Mouse (Mus musculus): ENCODE results near the gene Ptprcap. TPM values are rescaled to one million over a fixed set of nuclear protein-coding genes. Genes with fewer than 3 reads are reported as not detected.

The Ptprcap gene
- polyA plus RNA-seq, 1 experiment from 2014 or later, result 1.0 TPM

DNA sequence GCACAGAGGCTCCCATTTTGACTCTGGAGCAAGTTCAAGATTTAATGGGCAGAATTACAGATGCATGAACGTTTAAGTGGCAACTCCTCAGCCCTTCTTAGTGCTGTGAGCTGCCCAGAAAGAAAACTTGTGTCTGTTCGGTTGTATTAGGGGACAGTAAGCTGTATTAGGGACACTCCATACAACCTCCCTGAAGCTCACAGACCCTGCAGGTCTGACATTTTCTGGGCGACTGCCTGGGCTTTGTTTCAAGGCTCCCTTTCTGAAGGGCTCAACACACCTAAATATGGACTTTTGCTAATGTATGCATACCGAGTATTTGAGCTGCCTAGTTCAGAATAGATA lies 10.1 kb downstream of the Ptprcap start:
- peak; percentile 28 for ATAC-seq (ENCODE audit: low FRiP score)
- peak overlapping the region; percentile 85 for H3K4me2 ChIP-seq (replicated peaks)
- no peaks in the 10 kb centered on the region for H3K9me3 ChIP-seq (replicated peaks)
- peaks cover 10% of the 10 kb centered on the region for H3K4me1 ChIP-seq
- H3K27ac ChIP-seq, result peak overlapping the region; percentile 79
- no peaks in the 10 kb centered on the region for H3K27me3 ChIP-seq
- peak overlapping the region; percentile 59 for H3K4me3 ChIP-seq
- H3K36me3 ChIP-seq, result peaks cover 29% of the 10 kb centered on the region
- WGBS, result 37% methylated on average over 4 of the region's 4 CpGs
- peak overlapping the region; percentile 61 for H3K9ac ChIP-seq

DNA sequence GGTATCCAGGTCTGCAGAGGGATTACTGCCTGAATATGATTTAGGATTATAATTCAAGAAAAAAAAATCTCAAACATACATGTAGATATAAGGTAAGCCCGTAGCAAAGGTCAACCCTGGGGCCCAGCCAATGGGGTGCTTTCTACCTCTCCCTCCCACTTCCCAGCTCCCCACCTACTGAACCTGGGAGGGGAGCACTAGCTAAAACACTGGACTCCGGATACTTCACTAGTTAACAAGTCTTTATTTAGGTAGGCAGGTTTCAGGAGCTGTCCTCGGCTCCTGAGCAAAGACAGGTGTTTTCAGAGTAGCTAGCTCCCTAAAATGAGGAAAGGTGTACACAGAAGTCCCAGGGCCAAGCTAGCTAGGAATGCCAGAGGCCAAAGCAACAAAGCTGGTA lies 10.7 kb downstream of the Ptprcap start:
- H3K9ac ChIP-seq, result no peak overlapping the region
- no peaks in the 10 kb centered on the region for H3K9me3 ChIP-seq (replicated peaks)
- 87% methylated on average over 3 of the region's 3 CpGs for WGBS
- no peaks in the 10 kb centered on the region for H3K27me3 ChIP-seq
- 0 out of 2 replicates have a peak overlapping the region, but pooled peaks have one; percentile 79 for H3K27ac ChIP-seq
- H3K4me3 ChIP-seq, result no peak overlapping the region
- H3K36me3 ChIP-seq, result peaks cover 23% of the 10 kb centered on the region
- H3K4me2 ChIP-seq (replicated peaks), result no peak overlapping the region; the same call in 1 of the 2 replicates
- ATAC-seq (ENCODE audit: low FRiP score), result no peak
- H3K4me1 ChIP-seq, result peaks cover 10% of the 10 kb centered on the region

GRCm38 (mm10) chr19:4164721-4165120 lies 11.3 kb downstream of the Ptprcap start:
- WGBS, result 64% methylated on average over 2 of the region's 2 CpGs
- H3K9ac ChIP-seq, result no peak overlapping the region
- H3K4me2 ChIP-seq (replicated peaks), result no peak overlapping the region
- H3K9me3 ChIP-seq (replicated peaks), result no peaks in the 10 kb centered on the region
- H3K36me3 ChIP-seq, result peaks cover 17% of the 10 kb centered on the region
- no peak overlapping the region for H3K27ac ChIP-seq
- no peaks in the 10 kb centered on the region for H3K27me3 ChIP-seq
- peaks cover 11% of the 10 kb centered on the region for H3K4me1 ChIP-seq
- no peak overlapping the region for H3K4me3 ChIP-seq
- ATAC-seq (ENCODE audit: low FRiP score), result no peak

GRCm38 (mm10) chr19:4166678-4167476 lies 13.5 kb downstream of the Ptprcap start:
- Histone ChIP-seq H3K4me1 (peaks cover 26% of the 10 kb centered on the region), H3K4me3 (no peak overlapping the region), H3K36me3 (no peaks in the 10 kb centered on the region; the same call in 1 of the 2 replicates), H3K9ac (peak overlapping the region; percentile 29; the same call in 1 of the 2 replicates), H3K27ac (no peak overlapping the region), H3K27me3 (no peaks in the 10 kb centered on the region), H3K9me3 (replicated peaks) (no peaks in the 10 kb centered on the region), H3K4me2 (replicated peaks) (no peak overlapping the region)
- no peak for ATAC-seq (ENCODE audit: low FRiP score)
- 88% methylated on average over 9 of the region's 9 CpGs for WGBS

- no peaks in the 10 kb centered on the region for H3K27me3 ChIP-seq
Observed at GRCm38 (mm10) chr19:4169378-4169784, 16.0 kb downstream of the Ptprcap start.

GRCm38 (mm10) chr19:4169810-4170209 lies 16.4 kb downstream of the Ptprcap start:
- H3K4me1 ChIP-seq, result peaks cover 18% of the 10 kb centered on the region
- ATAC-seq (ENCODE audit: low FRiP score), result peak; percentile 71
- peak overlapping the region; percentile 88 for H3K27ac ChIP-seq
- H3K27me3 ChIP-seq, result no peaks in the 10 kb centered on the region; the same call in 1 of the 2 replicates
- peak overlapping the region; percentile 41 for H3K4me3 ChIP-seq
- 7% methylated on average over 27 of the region's 27 CpGs for WGBS
- H3K9ac ChIP-seq, result peak overlapping the region; percentile 78
- H3K9me3 ChIP-seq (replicated peaks), result no peaks in the 10 kb centered on the region
- no peaks in the 10 kb centered on the region for H3K36me3 ChIP-seq
- H3K4me2 ChIP-seq (replicated peaks), result peak overlapping the region; percentile 76

More at GRCm38 (mm10) chr19:4169378-4169784, 16.0 kb downstream of the Ptprcap start:
- Histone ChIP-seq H3K27ac (peak overlapping the region; percentile 88), H3K4me2 (replicated peaks) (peak overlapping the region; percentile 76), H3K4me1 (peaks cover 16% of the 10 kb centered on the region), H3K9me3 (replicated peaks) (no peaks in the 10 kb centered on the region), H3K36me3 (no peaks in the 10 kb centered on the region), H3K9ac (peak overlapping the region; percentile 78), H3K4me3 (peak overlapping the region; percentile 41)
- ATAC-seq (ENCODE audit: low FRiP score), result peak; percentile 93
- WGBS, result under 1% methylated on average over 42 of the region's 43 CpGs

DNA sequence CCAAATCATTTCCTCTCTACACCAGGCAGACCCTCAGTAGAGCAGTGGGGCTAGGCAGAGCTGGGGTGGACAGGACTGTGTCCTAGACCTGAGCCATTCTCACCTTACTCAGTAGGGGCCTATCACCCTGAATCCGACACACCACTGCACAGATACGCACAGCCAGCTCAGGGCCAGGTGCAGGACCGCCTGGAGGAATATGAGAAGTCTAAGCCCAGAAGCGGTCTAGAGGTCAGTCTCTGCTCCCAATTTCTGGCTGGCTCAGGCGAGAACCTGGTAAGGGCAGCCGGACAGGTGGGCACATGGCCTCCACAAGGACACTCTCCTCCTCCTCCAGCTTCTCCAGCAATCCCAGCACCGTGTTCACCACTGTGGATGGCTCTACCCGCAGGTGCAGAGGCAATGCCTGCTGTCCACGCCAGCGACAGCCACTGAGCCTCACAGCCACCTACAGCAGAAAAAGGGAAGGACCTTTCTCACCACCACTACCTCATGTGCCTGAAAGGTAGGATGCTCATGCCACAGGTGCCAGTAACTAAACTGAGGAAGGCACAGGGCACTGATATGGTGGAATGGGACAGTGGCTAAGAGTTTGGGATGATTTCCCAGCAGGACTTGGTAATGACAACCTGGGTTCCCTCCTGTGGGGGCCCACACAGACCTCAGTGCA lies 17.5 kb downstream of the Ptprcap start:
- Histone ChIP-seq H3K4me1 (peaks cover 29% of the 10 kb centered on the region), H3K4me3 (no peak overlapping the region), H3K27me3 (no peaks in the 10 kb centered on the region; the same call in 1 of the 2 replicates), H3K4me2 (replicated peaks) (no peak overlapping the region), H3K9ac (peak overlapping the region; percentile 35), H3K9me3 (replicated peaks) (no peaks in the 10 kb centered on the region), H3K27ac (no peak overlapping the region), H3K36me3 (no peaks in the 10 kb centered on the region)
- 90% methylated on average over 10 of the region's 10 CpGs for WGBS
- ATAC-seq (ENCODE audit: low FRiP score), result no peak

DNA sequence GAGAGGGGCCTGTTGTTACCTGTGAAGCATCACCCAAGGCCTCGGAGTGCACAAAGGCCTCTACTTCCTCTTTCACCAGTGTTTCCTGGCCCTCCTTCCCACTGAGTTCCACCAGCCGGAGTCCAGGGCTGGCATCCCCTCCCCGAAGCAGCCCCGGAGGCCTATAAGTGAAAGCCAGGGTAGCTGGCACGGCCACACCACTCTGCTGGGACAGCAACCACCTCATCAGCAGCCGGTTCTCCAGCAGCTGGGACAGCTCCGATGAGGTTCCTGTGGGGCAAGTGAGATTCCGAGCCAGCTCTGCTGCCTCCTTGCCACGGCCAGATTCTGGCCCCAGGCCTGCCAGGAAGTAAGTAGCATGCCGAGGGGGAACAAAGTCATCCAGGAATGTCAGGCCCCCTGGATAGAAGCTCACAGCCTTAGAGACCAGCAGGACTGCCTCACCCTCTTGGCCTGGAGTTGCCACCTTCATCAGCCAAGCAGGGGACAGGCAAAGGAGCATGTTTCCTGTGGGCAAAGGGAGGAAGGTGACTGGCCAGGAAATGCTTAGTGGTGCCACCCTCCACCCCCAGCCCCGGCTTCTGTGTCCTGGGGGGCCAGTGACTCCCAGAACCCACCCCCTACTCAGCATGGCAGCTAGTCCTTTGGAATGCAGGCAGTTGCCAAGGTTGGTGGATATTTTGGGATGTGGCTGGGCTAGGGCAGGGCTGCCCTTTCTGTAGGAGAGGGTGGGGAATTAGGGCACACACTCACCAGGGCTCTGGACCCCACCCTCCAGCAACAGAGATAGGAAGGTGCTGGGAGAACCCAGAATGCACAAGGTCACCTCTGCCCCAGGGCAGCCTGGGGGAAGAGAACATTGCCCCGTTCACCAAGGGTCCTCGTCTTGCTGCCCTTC lies 18.2 kb downstream of the Ptprcap start:
- no peak overlapping the region for H3K4me2 ChIP-seq (replicated peaks)
- no peaks in the 10 kb centered on the region for H3K36me3 ChIP-seq
- H3K9ac ChIP-seq, result peak overlapping the region; percentile 35
- no peak for ATAC-seq (ENCODE audit: low FRiP score)
- WGBS, result 72% methylated on average over 13 of the region's 13 CpGs
- peaks cover 30% of the 10 kb centered on the region for H3K4me1 ChIP-seq
- H3K4me3 ChIP-seq, result no peak overlapping the region
- no peaks in the 10 kb centered on the region for H3K9me3 ChIP-seq (replicated peaks)
- H3K27me3 ChIP-seq, result no peaks in the 10 kb centered on the region; the same call in 1 of the 2 replicates
- no peak overlapping the region for H3K27ac ChIP-seq

DNA sequence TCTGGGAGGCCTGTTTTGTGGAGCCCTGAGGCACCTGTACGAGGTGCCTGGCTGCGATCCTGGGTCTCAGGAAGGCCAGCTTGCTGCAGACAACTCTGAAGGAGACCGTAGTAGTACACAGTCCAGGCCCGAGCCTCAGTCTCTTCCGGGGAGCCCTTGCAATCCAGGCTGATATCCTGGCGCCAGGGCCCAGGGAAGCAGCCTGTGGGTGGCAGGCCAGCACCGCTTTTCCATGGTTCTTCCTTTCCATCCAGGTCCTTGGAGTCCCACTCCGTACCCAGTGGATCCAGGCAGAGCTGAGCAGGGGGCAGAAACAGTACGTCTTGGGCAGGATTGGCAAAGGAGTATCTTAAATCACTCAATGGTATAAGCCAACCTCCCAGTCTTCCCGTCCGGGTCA lies 19.5 kb downstream of the Ptprcap start:
- no peak overlapping the region for H3K27ac ChIP-seq
- no peak overlapping the region for H3K4me3 ChIP-seq
- H3K4me2 ChIP-seq (replicated peaks), result no peak overlapping the region
- H3K27me3 ChIP-seq, result no peaks in the 10 kb centered on the region; the same call in 1 of the 2 replicates
- no peak for ATAC-seq (ENCODE audit: low FRiP score)
- H3K9ac ChIP-seq, result no peak overlapping the region
- H3K9me3 ChIP-seq (replicated peaks), result no peaks in the 10 kb centered on the region
- H3K36me3 ChIP-seq, result no peaks in the 10 kb centered on the region
- 56% methylated on average over 11 of the region's 11 CpGs for WGBS
- H3K4me1 ChIP-seq, result peaks cover 30% of the 10 kb centered on the region

DNA sequence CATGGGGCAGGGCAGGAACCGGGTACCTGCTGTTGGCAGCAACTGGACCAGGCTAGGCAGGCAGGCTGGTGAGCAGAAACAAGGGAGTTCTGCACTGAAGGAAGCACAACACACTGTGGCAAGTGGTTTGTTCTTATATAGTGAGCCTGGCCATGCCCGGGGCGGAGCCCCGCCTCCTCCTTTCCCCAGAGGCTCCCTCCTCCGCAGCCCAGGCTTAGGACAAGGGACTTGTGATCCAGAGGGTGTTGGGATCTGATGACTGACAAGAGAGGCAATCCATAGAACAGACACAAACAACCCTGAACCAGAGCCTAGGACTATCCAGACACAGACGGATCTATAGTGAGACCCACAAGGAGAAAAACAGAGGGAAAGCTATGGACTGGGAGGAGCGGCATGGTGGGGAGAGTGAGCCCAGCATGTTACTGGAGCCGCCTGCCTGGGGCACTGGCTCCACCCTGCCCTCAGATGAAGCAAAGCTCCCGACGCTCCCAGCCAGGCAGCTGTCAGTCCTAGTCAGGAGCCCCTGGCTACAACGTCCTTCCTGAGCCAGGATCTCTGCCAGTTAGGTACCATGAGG lies 22.1 kb downstream of the Ptprcap start, which contains the start of gene Carns1:
Gene Carns1, minus strand, starts transcription at position 112 of the 580 bp plus-strand sequence.
- no peak within 1 kb of the TSS for H3K27ac ChIP-seq
- ATAC-seq (ENCODE audit: low FRiP score), result peak; percentile 51; the same call in 1 of the 2 replicates
- WGBS, result 6% methylated on average over 11 of the region's 11 CpGs
- no peaks in the 10 kb centered on the region for H3K9me3 ChIP-seq (replicated peaks)
- H3K36me3 ChIP-seq, result no peaks in the 10 kb centered on the region
- H3K4me2 ChIP-seq (replicated peaks), result peak within 1 kb of the TSS; percentile 44
- no peak within 1 kb of the TSS for H3K4me3 ChIP-seq
- no peaks in the 10 kb centered on the region; the same call in 1 of the 2 replicates for H3K27me3 ChIP-seq
- peaks cover 22% of the 10 kb centered on the region for H3K4me1 ChIP-seq
- peak within 1 kb of the TSS; percentile 32 for H3K9ac ChIP-seq

GRCm38 (mm10) chr19:4180411-4180810 lies 27.0 kb downstream of the Ptprcap start:
- no peak overlapping the region for H3K4me3 ChIP-seq
- no peak overlapping the region for H3K27ac ChIP-seq
- no peak overlapping the region for H3K9ac ChIP-seq
- H3K36me3 ChIP-seq, result no peaks in the 10 kb centered on the region
- 82% methylated on average over 7 of the region's 7 CpGs for WGBS
- no peak overlapping the region for H3K4me2 ChIP-seq (replicated peaks)
- H3K4me1 ChIP-seq, result peaks cover 24% of the 10 kb centered on the region
- H3K9me3 ChIP-seq (replicated peaks), result no peaks in the 10 kb centered on the region
- no peaks in the 10 kb centered on the region for H3K27me3 ChIP-seq
- ATAC-seq (ENCODE audit: low FRiP score), result no peak

All from hindbrain, embryonic 12.5 days (tissue).